Mouse (Mus musculus) retina, postnatal 1 day (tissue): ENCODE data around the gene Phc1.
A peak's percentile ranks its signal among the peaks of the same experiment; 100 is the strongest.

Experiments
- DNase-seq: peaks from one replicate; pipeline ENCODE4 v3.0.0-alpha.2; 2012

Gene Phc1

GRCm38 (mm10) chr6:122293796-122294195, 46.6 kb downstream of the Phc1 start:
- no peak for DNase-seq

GRCm38 (mm10) chr6:122293121-122293520, 47.2 kb downstream of the Phc1 start:
- no peak for DNase-seq

- DNase-seq, result peak; percentile 30
Measured at GRCm38 (mm10) chr6:122292184-122292583, 48.2 kb downstream of the Phc1 start.

- DNase-seq, result no peak
Measured at GRCm38 (mm10) chr6:122291735-122292134, 48.6 kb downstream of the Phc1 start.

- no peak for DNase-seq
Measured at GRCm38 (mm10) chr6:122291264-122291663, 49.1 kb downstream of the Phc1 start.

GRCm38 (mm10) chr6:122290253-122290652, 50.1 kb downstream of the Phc1 start:
- no peak for DNase-seq

GRCm38 (mm10) chr6:122289313-122289712, 51.0 kb downstream of the Phc1 start:
- no peak for DNase-seq

- no peak for DNase-seq
Measured at GRCm38 (mm10) chr6:122288263-122288662, 52.1 kb downstream of the Phc1 start.

GRCm38 (mm10) chr6:122284823-122285222, 55.5 kb downstream of the Phc1 start:
- DNase-seq, result no peak

- no peak for DNase-seq
Measured at GRCm38 (mm10) chr6:122284304-122284703, 56.1 kb downstream of the Phc1 start.

GRCm38 (mm10) chr6:122283429-122283828, 56.9 kb downstream of the Phc1 start:
- no peak for DNase-seq

- DNase-seq, result no peak
Measured at GRCm38 (mm10) chr6:122282782-122283181, 57.6 kb downstream of the Phc1 start, which contains the start of gene Klrg1. Klrg1 (minus strand) TSS chr6:122282882.

GRCm38 (mm10) chr6:122276565-122276964, 63.8 kb downstream of the Phc1 start:
- DNase-seq, result no peak

- no peak for DNase-seq
Measured at GRCm38 (mm10) chr6:122274546-122274945, 65.8 kb downstream of the Phc1 start.

GRCm38 (mm10) chr6:122270152-122270551, 70.2 kb downstream of the Phc1 start:
- DNase-seq, result no peak

- DNase-seq, result no peak
Measured at GRCm38 (mm10) chr6:122269170-122269569, 71.2 kb downstream of the Phc1 start.

GRCm38 (mm10) chr6:122268561-122268960, 71.8 kb downstream of the Phc1 start:
- DNase-seq, result no peak
